Mouse (Mus musculus): ENCODE results near the gene Slc43a3.

DNA sequence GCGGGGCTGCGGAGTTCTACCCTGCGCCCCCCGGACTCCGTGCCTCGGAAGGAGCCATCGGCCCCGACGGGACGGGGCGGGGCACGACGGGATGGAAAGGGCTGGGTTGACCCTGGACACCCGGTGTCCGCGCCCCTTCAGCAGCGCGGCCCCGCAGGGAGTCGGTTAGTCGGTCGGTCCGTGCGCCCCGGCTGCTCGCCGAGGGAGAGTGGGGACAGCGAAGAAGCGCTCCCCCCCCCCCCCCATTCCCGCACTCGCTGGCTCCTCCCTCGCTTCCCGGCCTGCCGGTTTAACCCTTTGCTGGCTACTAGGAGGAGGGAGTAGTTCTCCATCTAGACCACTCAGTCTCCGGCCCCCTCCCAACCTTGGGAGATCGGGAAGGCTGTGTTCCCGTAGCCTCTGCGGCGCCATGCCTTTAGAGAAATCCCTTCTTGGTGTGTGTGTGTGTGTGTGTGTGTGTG, 49.5 kb upstream of the Slc43a3 start:
- TF ChIP-seq CTCF (IDR thresholded peaks at IDR 0.05; ENCODE audit: borderline replicate concordance, extremely low read depth, insufficient read depth, insufficient read length) = no peak
- TF ChIP-seq POLR2A (IDR thresholded peaks at IDR 0.05; ENCODE audit: borderline replicate concordance, extremely low read depth, insufficient read depth, insufficient read length, poor library complexity, severe bottlenecking) = 0 out of 2 replicates have a peak, but pooled peaks have one; percentile 17

Measured in brain, embryonic 14.5 days (tissue).